Mouse (Mus musculus): ENCODE measurements at regions not wholly inside any gene's neighbourhood (a gene's known extent, or its start where the extent isn't known, plus 50 kb on each side); places are given as distances from the start of the nearest gene placed in this dataset.

- Histone ChIP-seq H3K4me1 (ENCODE audit: control insufficient read depth, insufficient read depth, low read length) (no peaks in the 10 kb centered on the region), H3K4me3 (ENCODE audit: low read depth, low read length) (no peak overlapping the region), H3K9ac (ENCODE audit: low read depth, low read length) (no peak overlapping the region), H3K4me2 (ENCODE audit: low read depth, low read length) (no peak overlapping the region), H3K27ac (replicated peaks; ENCODE audit: low read depth, low read length) (no peak overlapping the region), H3K9me3 (ENCODE audit: control insufficient read depth, low read length) (no peaks in the 10 kb centered on the region), H3K36me3 (ENCODE audit: control insufficient read depth, insufficient read depth, low read length) (no peaks in the 10 kb centered on the region), H3K27me3 (replicated peaks; ENCODE audit: control insufficient read depth, insufficient read depth, low read length) (no peaks in the 10 kb centered on the region)
- DNase-seq (ENCODE audit: low spot score) (no peak), ATAC-seq (ENCODE audit: low read depth) (no peak)
These were observed 385.6 kb downstream of the Prdm13 start for GRCm38 (mm10) chr4:21300141-21300540.

DNA sequence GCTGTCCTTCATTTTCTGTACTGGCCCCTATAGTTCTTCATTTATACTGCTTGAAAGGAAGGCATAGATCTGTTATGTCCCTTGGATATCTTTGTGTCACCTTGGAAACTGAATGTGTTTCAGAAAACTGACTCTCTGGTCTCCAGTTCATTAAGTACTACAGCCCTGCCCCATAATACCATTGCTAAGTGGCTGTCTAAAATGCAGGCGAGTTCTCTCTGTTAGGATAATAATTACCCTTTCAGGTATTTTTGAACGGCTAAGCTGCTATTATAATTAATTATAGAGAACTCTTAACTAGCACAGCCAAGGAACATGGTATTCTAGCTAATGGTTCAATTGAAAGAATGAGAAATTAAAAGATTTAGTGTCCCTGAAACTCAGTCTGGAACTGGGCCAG is 418.5 kb downstream of the Prdm13 start:
- Histone ChIP-seq H3K4me2 (ENCODE audit: low read depth, low read length) (no peak overlapping the region), H3K4me1 (ENCODE audit: control insufficient read depth, insufficient read depth, low read length) (no peaks in the 10 kb centered on the region), H3K4me3 (ENCODE audit: low read depth, low read length) (no peak overlapping the region), H3K9me3 (ENCODE audit: control insufficient read depth, low read length) (no peaks in the 10 kb centered on the region), H3K9ac (ENCODE audit: low read depth, low read length) (no peak overlapping the region), H3K27ac (replicated peaks; ENCODE audit: low read depth, low read length) (no peak overlapping the region), H3K27me3 (replicated peaks; ENCODE audit: control insufficient read depth, insufficient read depth, low read length) (no peaks in the 10 kb centered on the region), H3K36me3 (ENCODE audit: control insufficient read depth, insufficient read depth, low read length) (no peaks in the 10 kb centered on the region)
- ATAC-seq (ENCODE audit: low read depth) (no peak), DNase-seq (ENCODE audit: low spot score) (peak; percentile 6)
- WGBS = 73% methylated on average over 2 of the region's 2 CpGs

DNA sequence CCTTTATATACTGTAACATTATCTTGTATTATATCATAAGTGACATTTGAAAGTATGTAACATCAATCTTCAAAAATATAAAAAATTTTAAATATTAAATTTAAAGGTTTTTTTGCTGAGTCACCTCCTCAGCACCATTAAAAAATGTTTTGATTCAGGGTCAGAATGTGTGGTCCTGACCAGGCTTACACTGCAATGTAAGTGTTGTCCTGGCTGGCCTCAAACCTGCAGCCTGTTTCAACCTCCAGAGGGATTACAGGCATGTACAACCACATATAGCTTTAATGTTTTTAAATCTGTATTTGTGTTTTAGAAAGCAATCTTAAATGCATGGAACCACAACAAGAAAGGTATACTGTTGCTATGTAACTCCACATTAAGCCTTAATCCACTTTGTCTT is 418.9 kb downstream of the Prdm13 start:
- no peaks in the 10 kb centered on the region for H3K36me3 ChIP-seq (ENCODE audit: control insufficient read depth, insufficient read depth, low read length)
- no peak overlapping the region for H3K4me3 ChIP-seq (ENCODE audit: low read depth, low read length)
- H3K9me3 ChIP-seq (ENCODE audit: control insufficient read depth, low read length) = no peaks in the 10 kb centered on the region
- ATAC-seq (ENCODE audit: low read depth) (no peak), DNase-seq (ENCODE audit: low spot score) (no peak)
- no peak overlapping the region for H3K4me2 ChIP-seq (ENCODE audit: low read depth, low read length)
- no peak overlapping the region for H3K9ac ChIP-seq (ENCODE audit: low read depth, low read length)
- no peaks in the 10 kb centered on the region for H3K27me3 ChIP-seq (replicated peaks; ENCODE audit: control insufficient read depth, insufficient read depth, low read length)
- H3K4me1 ChIP-seq (ENCODE audit: control insufficient read depth, insufficient read depth, low read length) = no peaks in the 10 kb centered on the region
- H3K27ac ChIP-seq (replicated peaks; ENCODE audit: low read depth, low read length) = no peak overlapping the region

DNA sequence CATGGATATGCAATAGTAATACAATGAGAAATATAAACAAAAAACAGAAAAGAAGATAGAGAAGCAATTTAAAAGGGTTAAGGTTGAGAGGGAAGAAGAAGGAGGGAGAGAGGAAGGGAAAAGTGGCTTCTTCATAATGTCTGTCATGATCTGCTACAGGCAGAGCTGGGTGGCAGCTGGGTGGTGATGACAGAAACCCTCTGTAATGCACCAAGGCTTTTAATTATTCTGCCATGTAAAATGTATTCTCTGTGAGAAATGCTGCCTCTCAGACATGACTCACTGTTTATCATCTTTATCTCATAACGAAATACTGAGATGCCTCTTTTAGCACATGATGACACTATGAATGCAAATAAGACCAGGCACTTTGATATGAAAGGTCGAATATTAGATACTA is 435.4 kb downstream of the Prdm13 start:
- Histone ChIP-seq H3K9ac (ENCODE audit: low read depth, low read length) (no peak overlapping the region), H3K4me1 (ENCODE audit: control insufficient read depth, insufficient read depth, low read length) (no peaks in the 10 kb centered on the region), H3K4me3 (ENCODE audit: low read depth, low read length) (no peak overlapping the region), H3K36me3 (ENCODE audit: control insufficient read depth, insufficient read depth, low read length) (no peaks in the 10 kb centered on the region), H3K9me3 (ENCODE audit: control insufficient read depth, low read length) (no peaks in the 10 kb centered on the region), H3K27me3 (replicated peaks; ENCODE audit: control insufficient read depth, insufficient read depth, low read length) (no peaks in the 10 kb centered on the region), H3K27ac (replicated peaks; ENCODE audit: low read depth, low read length) (no peak overlapping the region), H3K4me2 (ENCODE audit: low read depth, low read length) (no peak overlapping the region)
- 70% methylated on average over 2 of the region's 2 CpGs for WGBS
- no peak for ATAC-seq (ENCODE audit: low read depth)
- no peak for DNase-seq (ENCODE audit: low spot score)

- ATAC-seq (ENCODE audit: low read depth) = 0 out of 2 replicates have a peak, but pooled peaks have one; percentile 68
- Histone ChIP-seq H3K4me2 (ENCODE audit: low read depth, low read length) (no peak overlapping the region), H3K9ac (ENCODE audit: low read depth, low read length) (no peak overlapping the region), H3K27ac (replicated peaks; ENCODE audit: low read depth, low read length) (no peak overlapping the region), H3K36me3 (ENCODE audit: control insufficient read depth, insufficient read depth, low read length) (no peaks in the 10 kb centered on the region), H3K4me1 (ENCODE audit: control insufficient read depth, insufficient read depth, low read length) (no peaks in the 10 kb centered on the region), H3K4me3 (ENCODE audit: low read depth, low read length) (no peak overlapping the region), H3K27me3 (replicated peaks; ENCODE audit: control insufficient read depth, insufficient read depth, low read length) (no peaks in the 10 kb centered on the region), H3K9me3 (ENCODE audit: control insufficient read depth, low read length) (no peaks in the 10 kb centered on the region)
- peak; percentile 56 for DNase-seq (ENCODE audit: low spot score)
- WGBS = 32% methylated on average over 4 of the region's 4 CpGs
These were observed 463.1 kb downstream of the Prdm13 start for GRCm38 (mm10) chr4:21222631-21223030.

GRCm38 (mm10) chr4:21207617-21208016 is 478.1 kb downstream of the Prdm13 start:
- no peak overlapping the region for H3K27ac ChIP-seq (replicated peaks; ENCODE audit: low read depth, low read length)
- DNase-seq (ENCODE audit: low spot score) = no peak
- 88% methylated on average over 4 of the region's 4 CpGs for WGBS

GRCm38 (mm10) chr4:21195620-21196019 is 490.1 kb downstream of the Prdm13 start:
- no peak for DNase-seq (ENCODE audit: low spot score)
- no peak overlapping the region for H3K4me2 ChIP-seq (ENCODE audit: low read depth, low read length)
- no peak overlapping the region for H3K27ac ChIP-seq (replicated peaks; ENCODE audit: low read depth, low read length)
- H3K4me3 ChIP-seq (ENCODE audit: low read depth, low read length) = no peak overlapping the region
- H3K36me3 ChIP-seq (ENCODE audit: control insufficient read depth, insufficient read depth, low read length) = no peaks in the 10 kb centered on the region
- no peaks in the 10 kb centered on the region for H3K27me3 ChIP-seq (replicated peaks; ENCODE audit: control insufficient read depth, insufficient read depth, low read length)
- no peaks in the 10 kb centered on the region for H3K4me1 ChIP-seq (ENCODE audit: control insufficient read depth, insufficient read depth, low read length)
- ATAC-seq (ENCODE audit: low read depth) = no peak
- 86% methylated on average over 1 of the region's 1 CpGs for WGBS
- H3K9ac ChIP-seq (ENCODE audit: low read depth, low read length) = no peak overlapping the region
- no peaks in the 10 kb centered on the region for H3K9me3 ChIP-seq (ENCODE audit: control insufficient read depth, low read length)

More at GRCm38 (mm10) chr4:21207617-21208016, 478.1 kb downstream of the Prdm13 start:
- H3K9me3 ChIP-seq (ENCODE audit: control insufficient read depth, low read length) = no peaks in the 10 kb centered on the region
- ATAC-seq (ENCODE audit: low read depth) = no peak
- H3K4me1 ChIP-seq (ENCODE audit: control insufficient read depth, insufficient read depth, low read length) = no peaks in the 10 kb centered on the region
- H3K4me2 ChIP-seq (ENCODE audit: low read depth, low read length) = no peak overlapping the region
- no peaks in the 10 kb centered on the region for H3K27me3 ChIP-seq (replicated peaks; ENCODE audit: control insufficient read depth, insufficient read depth, low read length)
- H3K9ac ChIP-seq (ENCODE audit: low read depth, low read length) = no peak overlapping the region
- H3K36me3 ChIP-seq (ENCODE audit: control insufficient read depth, insufficient read depth, low read length) = no peaks in the 10 kb centered on the region
- H3K4me3 ChIP-seq (ENCODE audit: low read depth, low read length) = no peak overlapping the region

DNA sequence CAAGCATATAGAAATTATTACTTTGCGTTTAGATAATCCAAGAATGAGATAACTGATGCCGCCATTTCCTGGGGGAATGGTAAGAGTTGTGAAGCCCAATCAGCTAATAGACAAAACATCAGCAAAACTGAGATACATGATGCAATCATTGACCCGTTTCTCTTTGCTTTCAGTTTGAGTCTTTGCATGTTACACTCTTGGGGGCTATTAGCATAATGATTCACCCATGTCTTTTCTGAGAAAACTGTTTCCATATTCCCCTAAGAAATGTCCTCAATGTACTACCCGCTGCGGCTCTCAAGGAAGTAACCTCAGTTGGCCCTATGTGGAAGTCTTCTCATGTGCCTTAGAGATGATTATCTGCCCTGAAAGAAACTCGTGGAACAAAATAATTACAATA is 512.0 kb downstream of the Prdm13 start:
- no peak overlapping the region for H3K4me3 ChIP-seq (ENCODE audit: low read depth, low read length)
- H3K9ac ChIP-seq (ENCODE audit: low read depth, low read length) = no peak overlapping the region
- no peaks in the 10 kb centered on the region for H3K27me3 ChIP-seq (replicated peaks; ENCODE audit: control insufficient read depth, insufficient read depth, low read length)
- WGBS = 76% methylated on average over 6 of the region's 6 CpGs
- no peaks in the 10 kb centered on the region for H3K36me3 ChIP-seq (ENCODE audit: control insufficient read depth, insufficient read depth, low read length)
- no peaks in the 10 kb centered on the region for H3K9me3 ChIP-seq (ENCODE audit: control insufficient read depth, low read length)
- no peaks in the 10 kb centered on the region for H3K4me1 ChIP-seq (ENCODE audit: control insufficient read depth, insufficient read depth, low read length)
- DNase-seq (ENCODE audit: low spot score) (no peak), ATAC-seq (ENCODE audit: low read depth) (no peak)
- H3K27ac ChIP-seq (replicated peaks; ENCODE audit: low read depth, low read length) = no peak overlapping the region
- H3K4me2 ChIP-seq (ENCODE audit: low read depth, low read length) = no peak overlapping the region

- 87% methylated on average over 1 of the region's 1 CpGs for WGBS
- ATAC-seq (ENCODE audit: low read depth) = no peak
- no peak overlapping the region for H3K27ac ChIP-seq (replicated peaks; ENCODE audit: low read depth, low read length)
These were observed 512.7 kb downstream of the Prdm13 start for GRCm38 (mm10) chr4:21173019-21173418.

More at GRCm38 (mm10) chr4:21173019-21173418, 512.7 kb downstream of the Prdm13 start:
- no peak overlapping the region for H3K9ac ChIP-seq (ENCODE audit: low read depth, low read length)
- no peak overlapping the region for H3K4me2 ChIP-seq (ENCODE audit: low read depth, low read length)
- no peaks in the 10 kb centered on the region for H3K36me3 ChIP-seq (ENCODE audit: control insufficient read depth, insufficient read depth, low read length)
- no peaks in the 10 kb centered on the region for H3K4me1 ChIP-seq (ENCODE audit: control insufficient read depth, insufficient read depth, low read length)
- H3K9me3 ChIP-seq (ENCODE audit: control insufficient read depth, low read length) = no peaks in the 10 kb centered on the region
- no peaks in the 10 kb centered on the region for H3K27me3 ChIP-seq (replicated peaks; ENCODE audit: control insufficient read depth, insufficient read depth, low read length)
- DNase-seq (ENCODE audit: low spot score) = no peak
- no peak overlapping the region for H3K4me3 ChIP-seq (ENCODE audit: low read depth, low read length)

Measured in embryonic facial prominence, embryonic 14.5 days (tissue).